Mouse (Mus musculus) gastrocnemius, postnatal 14 days (tissue): ENCODE measurements around the gene Acot1. TPM values are rescaled to one million over a fixed set of nuclear protein-coding genes. Genes with fewer than 3 reads are reported as not detected.
"Not testable (repeated sequence)": the region's sequence is repeated elsewhere in the genome, so short reads cannot be mapped to it uniquely, and the experiment has no call there.

Experiments used
- DNase-seq: peaks from one replicate; pipeline ENCODE4 v3.0.0; 2021; ENCODE audit warnings: mixed read lengths
- intact Hi-C: fragments of 180-260 bp; cut with DNase I; formaldehyde crosslinking; loops from one replicate; pipeline ENCODE4 v1.15.1; 2025; ENCODE audit warnings: low total_unique reads
- long read RNA-seq, 2 experiments: library from polyadenylated mRNA; stranded (forward); transcript quantifications; one replicate each; pipeline ENCODE4 v2.0.0; 2021
- total RNA-seq, 2 experiments: library from RNA; stranded (reverse); gene quantifications; 2 replicates each; pipeline ENCODE4 v1.2.3; 2021

The Acot1 gene
- total RNA-seq = 1 to 10 TPM; 5.7 to 8.0 TPM
- long read RNA-seq, experiment 1, transcript Acot1-201 (3 exons, 2,272 nt) = major isoform, 10 of 10 reads
- long read RNA-seq, experiment 1, partial matches to known transcripts = 0 of 10 reads
- long read RNA-seq, experiment 1, other reads (novel, unspliced or antisense) = 0 of 10 reads
- long read RNA-seq, experiment 2, partial matches to known transcripts = 0 of 4 reads
- long read RNA-seq, experiment 2, other reads (novel, unspliced or antisense) = 0 of 4 reads

DNA sequence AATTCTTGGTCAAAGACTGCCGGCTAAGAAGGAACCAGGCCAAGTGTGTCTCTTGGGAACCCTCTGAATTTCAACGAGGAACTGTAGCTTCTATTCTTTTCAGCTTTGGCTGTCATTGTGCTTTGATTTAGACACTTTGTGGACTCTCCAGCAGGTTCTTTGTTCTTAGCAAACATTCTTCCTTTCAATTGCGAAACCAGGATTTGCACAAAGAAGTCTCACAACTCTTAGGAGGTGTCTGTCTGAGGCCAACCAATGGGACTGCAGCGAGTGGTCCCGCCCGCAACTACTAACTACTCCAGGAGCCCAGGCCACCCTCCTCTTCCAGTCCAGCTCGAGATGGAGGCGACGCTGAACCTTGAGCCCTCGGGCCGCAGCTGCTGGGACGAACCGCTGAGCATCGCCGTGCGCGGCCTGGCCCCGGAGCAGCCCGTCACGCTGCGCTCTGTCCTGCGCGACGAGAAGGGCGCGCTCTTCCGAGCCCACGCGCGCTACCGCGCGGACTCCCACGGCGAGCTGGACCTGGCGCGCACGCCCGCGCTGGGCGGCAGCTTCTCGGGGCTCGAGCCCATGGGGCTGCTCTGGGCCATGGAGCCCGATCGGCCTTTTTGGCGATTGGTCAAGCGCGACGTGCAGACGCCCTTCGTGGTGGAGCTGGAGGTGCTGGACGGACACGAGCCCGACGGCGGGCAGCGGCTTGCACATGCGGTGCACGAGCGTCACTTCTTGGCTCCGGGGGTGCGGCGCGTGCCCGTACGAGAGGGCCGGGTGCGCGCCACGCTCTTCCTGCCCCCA, at the start of gene Acot1:
Acot1 (plus strand) TSS at position 320 of the 795 bp plus-strand sequence.
- peak; percentile 68 for DNase-seq
- intact Hi-C loops = not testable (repeated sequence)

- intact Hi-C loops = no loop called here
Measured at GRCm38 (mm10) chr12:83965235-83965634, 44.1 kb upstream of the Acot1 start.

DNA sequence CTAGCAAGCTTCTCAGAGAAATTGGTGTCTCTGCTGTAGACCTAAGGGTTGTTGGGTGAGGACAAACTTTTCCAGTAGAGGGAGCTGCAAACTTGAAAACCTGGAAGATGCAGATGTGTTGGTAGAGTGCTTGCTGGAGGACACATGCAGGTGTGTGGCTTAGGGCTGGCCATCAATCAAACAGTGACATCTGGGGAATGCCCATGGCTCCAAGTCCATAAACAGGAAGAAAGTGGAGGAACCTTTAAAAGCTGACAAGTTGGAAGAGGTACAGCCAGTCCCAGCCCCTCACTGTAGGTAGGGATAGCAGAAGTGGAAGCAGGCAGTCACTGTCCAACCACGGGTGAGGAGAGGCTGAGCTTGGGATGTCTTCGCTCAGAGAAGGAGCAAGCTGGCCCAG, 37.2 kb upstream of the Acot1 start:
- intact Hi-C loops = loop anchor here (5.0 kb wide), 1 partner anchor 90 kb away; no protein-coding TSS in a partner anchor
- no peak for DNase-seq

More at GRCm38 (mm10) chr12:83965235-83965634, 44.1 kb upstream of the Acot1 start:
- DNase-seq = no peak

- DNase-seq = no peak
- intact Hi-C loops = loop anchor here (5.0 kb wide), 1 partner anchor 53 kb away; no protein-coding TSS in a partner anchor
Measured at GRCm38 (mm10) chr12:83978862-83979261, 30.4 kb upstream of the Acot1 start.

- no peak for DNase-seq
Measured at GRCm38 (mm10) chr12:83981615-83982014, 27.7 kb upstream of the Acot1 start.

GRCm38 (mm10) chr12:83984752-83985151, 24.5 kb upstream of the Acot1 start, which contains the start of gene Heatr4:
Heatr4 (minus strand) TSS chr12:83984852.
- no peak for DNase-seq
- intact Hi-C loops = no loop called here

More at GRCm38 (mm10) chr12:83981615-83982014, 27.7 kb upstream of the Acot1 start:
- intact Hi-C loops = no loop called here

DNA sequence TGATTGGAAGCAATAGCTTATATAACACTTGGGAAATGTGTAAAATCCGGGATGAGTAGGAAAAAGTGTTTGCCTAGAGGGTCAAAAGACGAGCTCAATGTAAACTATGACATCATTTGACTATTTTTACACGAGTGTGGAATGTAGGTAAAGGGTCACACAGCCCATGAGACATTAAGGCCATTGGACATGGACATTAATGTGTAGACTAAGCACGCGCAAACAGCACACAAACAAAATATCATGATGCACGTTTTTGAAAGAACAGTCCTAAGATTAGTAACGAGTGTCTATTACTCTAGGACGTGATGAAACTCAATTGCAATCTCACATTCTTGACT, 22.1 kb upstream of the Acot1 start:
- intact Hi-C loops = no loop called here

DNA sequence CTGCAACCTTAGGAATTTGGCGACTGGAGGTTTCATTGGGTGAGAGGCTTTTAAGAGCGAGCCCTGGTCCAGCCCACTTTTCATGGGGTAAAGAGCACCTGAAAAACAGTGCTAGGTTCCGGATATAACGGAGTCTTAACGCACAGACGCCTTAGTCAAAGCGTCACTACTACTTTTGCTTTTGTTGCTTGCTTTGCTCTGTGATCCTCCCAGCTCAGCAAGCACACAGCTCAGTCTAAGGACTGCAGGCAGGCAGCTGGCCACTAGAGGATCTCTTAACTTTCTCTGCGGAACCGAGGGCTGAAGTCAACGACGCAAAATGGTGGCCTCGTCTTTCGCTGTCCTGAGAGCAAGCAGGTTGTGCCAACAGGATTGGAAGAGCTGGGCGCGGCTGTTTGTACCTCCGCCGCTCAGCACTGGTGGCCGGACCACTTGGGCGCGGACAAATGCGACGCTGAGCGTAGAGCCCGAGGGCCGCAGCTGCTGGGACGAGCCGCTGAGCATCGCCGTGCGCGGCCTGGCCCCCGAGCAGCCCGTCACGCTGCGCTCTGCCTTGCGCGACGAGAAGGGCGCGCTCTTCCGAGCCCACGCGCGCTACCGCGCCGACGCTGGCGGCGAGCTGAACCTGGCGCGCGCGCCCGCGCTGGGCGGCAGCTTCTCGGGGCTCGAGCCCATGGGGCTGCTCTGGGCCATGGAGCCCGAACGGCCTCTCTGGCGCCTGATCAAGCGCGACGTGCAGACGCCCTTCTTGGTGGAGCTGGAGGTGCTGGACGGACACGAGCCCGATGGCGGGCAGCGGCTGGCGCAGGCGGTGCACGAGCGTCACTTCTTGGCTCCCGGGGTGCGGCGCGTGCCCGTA, 21.5 kb upstream of the Acot1 start, which contains the start of gene Acot2:
Acot2 (plus strand) TSS at position 279 of the 859 bp plus-strand sequence.
- DNase-seq = peak; percentile 76
- intact Hi-C loops = no loop called here

More for the DNA sequence above, 22.1 kb upstream of the Acot1 start:
- no peak for DNase-seq

DNA sequence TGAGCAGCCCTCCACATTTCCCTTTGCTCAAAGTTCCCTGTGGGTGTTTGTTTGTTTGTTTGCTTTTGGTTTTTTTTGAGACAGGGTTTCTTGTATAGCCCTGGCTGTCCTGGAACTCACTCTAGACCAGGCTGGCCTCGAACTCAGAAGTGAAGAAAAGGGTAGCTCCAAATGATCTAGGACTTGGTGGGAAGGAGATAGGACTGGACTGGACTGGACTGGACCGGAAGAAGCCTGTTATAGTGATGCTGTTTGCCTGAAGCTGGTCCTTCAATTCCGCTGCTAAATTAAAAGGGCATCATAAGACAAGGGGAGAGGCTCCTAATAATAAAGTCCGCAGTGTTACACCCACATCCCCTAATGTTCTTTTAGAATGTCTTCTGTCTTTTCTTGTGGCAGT, 20.8 kb upstream of the Acot1 start:
- no peak for DNase-seq
- intact Hi-C loops = no loop called here

- intact Hi-C loops = no loop called here
- DNase-seq = no peak
Measured at GRCm38 (mm10) chr12:83989378-83989777, 19.9 kb upstream of the Acot1 start.

- no peak for DNase-seq
- intact Hi-C loops = no loop called here
Measured at GRCm38 (mm10) chr12:83997221-83997620, 12.1 kb upstream of the Acot1 start.

DNA sequence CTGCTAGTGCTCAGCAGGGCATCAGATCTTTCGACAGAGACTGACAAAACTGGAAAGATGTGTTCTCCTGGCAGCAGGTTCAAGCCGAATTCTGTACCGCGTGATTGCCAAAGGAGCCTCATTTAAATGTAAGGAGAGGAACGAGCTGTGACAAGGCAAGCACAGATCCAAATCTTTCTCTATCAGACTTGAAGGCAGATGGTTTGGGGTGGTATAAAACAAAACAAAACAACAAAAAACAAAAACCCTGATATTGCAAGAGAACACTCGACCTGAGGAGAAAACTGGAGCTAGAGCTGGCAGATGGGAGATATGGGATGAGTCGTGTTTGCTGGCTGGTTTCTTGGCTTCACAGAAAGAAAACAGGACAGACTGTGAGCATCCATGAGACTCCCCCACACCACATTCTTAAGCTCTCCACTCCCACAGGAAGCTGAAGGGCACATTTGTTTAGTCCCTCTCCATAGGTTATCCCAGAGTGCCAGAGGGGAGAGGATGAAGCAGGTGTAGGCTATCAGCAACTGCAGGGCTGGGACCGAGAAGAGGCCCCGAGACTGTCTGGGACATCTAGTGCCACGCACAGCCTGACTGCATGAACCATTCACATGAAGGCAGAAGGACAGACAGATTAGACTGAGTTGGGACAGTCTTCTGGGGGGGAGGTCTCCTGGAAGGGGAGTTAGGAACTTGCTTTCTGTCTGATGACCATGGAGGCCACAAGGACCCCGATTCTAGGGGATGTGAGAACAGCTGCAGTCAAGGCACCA, 10.8 kb upstream of the Acot1 start:
- intact Hi-C loops = no loop called here

GRCm38 (mm10) chr12:83999237-83999636, 10.1 kb upstream of the Acot1 start:
- DNase-seq = peak; percentile 54
- intact Hi-C loops = not testable (repeated sequence)

More for the DNA sequence above, 10.8 kb upstream of the Acot1 start:
- no peak for DNase-seq

DNA sequence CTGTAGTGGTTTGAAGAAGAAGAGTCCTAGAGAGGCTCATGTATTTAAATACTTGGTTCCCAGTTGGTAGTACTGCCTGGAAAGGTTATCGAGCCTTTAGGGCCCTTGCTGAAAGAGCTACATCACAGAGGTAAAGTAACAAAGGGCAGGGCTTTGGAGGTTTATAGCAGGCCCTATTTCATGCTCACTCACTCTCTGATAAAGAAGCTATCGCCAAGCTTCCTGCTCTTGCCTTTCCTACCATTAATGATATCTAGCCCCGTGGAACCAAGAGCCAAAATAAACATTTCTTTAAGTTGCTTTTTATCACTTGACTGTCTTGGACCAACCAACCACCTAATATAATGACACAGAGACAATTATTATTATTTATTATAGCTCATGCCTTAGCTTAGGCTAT, 8.9 kb upstream of the Acot1 start:
- no peak for DNase-seq
- intact Hi-C loops = no loop called here

DNA sequence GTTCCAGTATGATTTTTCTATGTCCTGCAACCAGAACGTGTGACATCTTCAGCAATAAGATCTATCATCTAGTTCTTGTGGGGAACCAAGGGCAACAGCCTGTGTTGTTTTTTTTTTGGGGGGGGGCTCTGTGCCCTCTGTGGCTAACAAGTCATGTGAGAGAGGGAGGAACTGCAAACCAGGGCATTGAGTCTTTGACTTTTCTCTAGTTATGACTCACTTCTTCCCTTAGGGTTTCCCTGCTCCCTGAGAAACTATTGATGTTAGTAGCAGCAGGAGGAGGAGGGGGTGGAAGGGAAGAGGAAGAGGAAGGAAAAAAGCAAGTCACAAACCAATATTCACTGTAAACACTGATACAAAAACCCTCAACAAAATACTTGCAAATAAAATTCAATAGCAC, 5.4 kb upstream of the Acot1 start:
- DNase-seq = no peak
- intact Hi-C loops = no loop called here

- intact Hi-C loops = no loop called here
- no peak for DNase-seq
Measured at GRCm38 (mm10) chr12:84008251-84008650, 1.0 kb upstream of the Acot1 start.

DNA sequence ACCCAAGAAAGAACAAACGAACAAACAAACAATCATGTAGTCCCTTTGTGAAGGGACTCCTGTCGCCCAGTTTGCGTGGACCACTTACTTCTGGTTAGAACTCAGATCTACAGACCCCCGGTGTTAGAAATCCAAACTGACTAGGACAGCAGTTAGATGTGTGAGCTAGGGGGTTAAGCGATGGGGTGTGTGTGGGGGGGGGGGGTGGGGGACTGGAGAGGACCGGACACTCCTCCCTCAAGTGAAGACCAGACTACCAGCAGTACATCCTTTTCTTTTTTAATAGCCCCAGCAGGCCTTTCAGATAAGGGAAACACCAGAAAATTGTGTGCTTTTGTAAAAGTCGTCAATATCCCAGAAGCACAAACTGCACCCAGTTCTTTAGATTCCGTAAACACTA, 561 bp upstream of the Acot1 start:
- no peak for DNase-seq
- intact Hi-C loops = no loop called here

DNA sequence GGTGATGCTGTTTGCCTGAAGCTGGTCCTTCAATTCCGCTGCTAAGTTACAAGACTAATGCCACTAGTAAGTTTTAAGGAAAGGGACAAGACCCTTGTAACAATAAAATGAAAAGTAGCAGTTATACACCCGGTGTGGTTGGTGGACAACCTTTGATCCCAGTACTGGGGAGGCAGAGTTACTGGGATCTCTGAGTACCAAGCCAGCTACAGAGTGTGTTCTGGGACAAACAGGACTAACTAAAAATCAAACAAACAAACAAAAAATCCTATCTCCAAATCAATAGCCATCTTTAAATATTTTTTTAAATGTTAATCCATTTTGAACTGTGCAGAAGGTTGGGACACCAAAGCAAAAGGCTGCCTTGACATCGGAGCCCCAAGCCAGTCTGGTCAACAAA, 911 bp downstream of the Acot1 start:
- no peak for DNase-seq
- intact Hi-C loops = no loop called here
